Mouse (Mus musculus): Measurements from ENCODE around the gene Dab2. TPM values are rescaled to one million over a fixed set of nuclear protein-coding genes. Genes with fewer than 3 reads are reported as not detected.

The Dab2 gene
- polyA plus RNA-seq, 1 experiment, result 15.7 TPM

GRCm38 (mm10) chr15:6390106-6390505, 90.5 kb downstream of the Dab2 start:
- no peak for DNase-seq (ENCODE audit: extremely low spot score in 1 of 2, low spot score in 1 of 2)

- DNase-seq (ENCODE audit: extremely low spot score in 1 of 2, low spot score in 1 of 2), result no peak
These were observed 91.1 kb downstream of the Dab2 start for GRCm38 (mm10) chr15:6390657-6391056.

GRCm38 (mm10) chr15:6391886-6392285, 92.3 kb downstream of the Dab2 start:
- DNase-seq (ENCODE audit: extremely low spot score in 1 of 2, low spot score in 1 of 2), result no peak

GRCm38 (mm10) chr15:6393624-6394023, 94.0 kb downstream of the Dab2 start:
- no peak for DNase-seq (ENCODE audit: extremely low spot score in 1 of 2, low spot score in 1 of 2)

- no peak for DNase-seq (ENCODE audit: extremely low spot score in 1 of 2, low spot score in 1 of 2)
These were observed 98.6 kb downstream of the Dab2 start for GRCm38 (mm10) chr15:6398211-6398610.

GRCm38 (mm10) chr15:6398881-6399280, 99.3 kb downstream of the Dab2 start:
- no peak for DNase-seq (ENCODE audit: extremely low spot score in 1 of 2, low spot score in 1 of 2)

GRCm38 (mm10) chr15:6400115-6400514, 100.5 kb downstream of the Dab2 start:
- DNase-seq (ENCODE audit: extremely low spot score in 1 of 2, low spot score in 1 of 2), result no peak

- no peak for DNase-seq (ENCODE audit: extremely low spot score in 1 of 2, low spot score in 1 of 2)
These were observed 102.8 kb downstream of the Dab2 start for GRCm38 (mm10) chr15:6402433-6402832.

- no peak for DNase-seq (ENCODE audit: extremely low spot score in 1 of 2, low spot score in 1 of 2)
These were observed 104.6 kb downstream of the Dab2 start for GRCm38 (mm10) chr15:6404172-6404571.

GRCm38 (mm10) chr15:6406771-6407170, 107.2 kb downstream of the Dab2 start:
- no peak for DNase-seq (ENCODE audit: extremely low spot score in 1 of 2, low spot score in 1 of 2)

- DNase-seq (ENCODE audit: extremely low spot score in 1 of 2, low spot score in 1 of 2), result no peak
These were observed 109.4 kb downstream of the Dab2 start for GRCm38 (mm10) chr15:6409031-6409430.

- no peak for DNase-seq (ENCODE audit: extremely low spot score in 1 of 2, low spot score in 1 of 2)
These were observed 110.6 kb downstream of the Dab2 start for GRCm38 (mm10) chr15:6410161-6410560.

- peak in 1 of 2 experiments; percentile 28 for DNase-seq (ENCODE audit: extremely low spot score in 1 of 2, low spot score in 1 of 2)
These were observed 111.7 kb downstream of the Dab2 start for GRCm38 (mm10) chr15:6411334-6411733.

GRCm38 (mm10) chr15:6415317-6415716, 115.7 kb downstream of the Dab2 start:
- DNase-seq (ENCODE audit: extremely low spot score in 1 of 2, low spot score in 1 of 2), result no peak

- DNase-seq (ENCODE audit: extremely low spot score in 1 of 2, low spot score in 1 of 2), result no peak
These were observed 132.2 kb downstream of the Dab2 start for GRCm38 (mm10) chr15:6431777-6432176.

- peak in 1 of 2 experiments; percentile 7 for DNase-seq (ENCODE audit: extremely low spot score in 1 of 2, low spot score in 1 of 2)
These were observed 132.8 kb downstream of the Dab2 start for GRCm38 (mm10) chr15:6432411-6432810.

GRCm38 (mm10) chr15:6435281-6435680, 135.7 kb downstream of the Dab2 start:
- no peak for DNase-seq (ENCODE audit: extremely low spot score in 1 of 2, low spot score in 1 of 2)

GRCm38 (mm10) chr15:6435773-6436172, 136.2 kb downstream of the Dab2 start:
- DNase-seq (ENCODE audit: extremely low spot score in 1 of 2, low spot score in 1 of 2), result peak in 1 of 2 experiments; percentile 64

GRCm38 (mm10) chr15:6438685-6439084, 139.1 kb downstream of the Dab2 start:
- DNase-seq (ENCODE audit: extremely low spot score in 1 of 2, low spot score in 1 of 2), result no peak

GRCm38 (mm10) chr15:6444452-6444851, 144.9 kb downstream of the Dab2 start:
- no peak for DNase-seq (ENCODE audit: extremely low spot score in 1 of 2, low spot score in 1 of 2)

GRCm38 (mm10) chr15:6445135-6445534, 145.5 kb downstream of the Dab2 start, which contains the start of gene C9:
Gene C9 (plus strand): TSS chr15:6445327.
- no peak for DNase-seq (ENCODE audit: extremely low spot score in 1 of 2, low spot score in 1 of 2)

- no peak for DNase-seq (ENCODE audit: extremely low spot score in 1 of 2, low spot score in 1 of 2)
These were observed 146.6 kb downstream of the Dab2 start for GRCm38 (mm10) chr15:6446181-6446580.

GRCm38 (mm10) chr15:6448892-6449291, 149.3 kb downstream of the Dab2 start:
- no peak for DNase-seq (ENCODE audit: extremely low spot score in 1 of 2, low spot score in 1 of 2)

Measured in frontal cortex, adult 2 months (tissue).